Mouse (Mus musculus) myocyte (in vitro differentiated cells): Measurements from ENCODE around the gene Zbtb32. TPM values are rescaled to one million over a fixed set of nuclear protein-coding genes. Genes with fewer than 3 reads are reported as not detected.
A peak's percentile ranks its signal among the peaks of the same experiment; 100 is the strongest.

Source experiments
- H3K27me3 ChIP-seq: one replicate; pipeline ENCODE4 v1.6.1; 2011; ENCODE audit not compliant: control insufficient read depth, insufficient read depth, insufficient read length
- H3K36me3 ChIP-seq: one replicate; pipeline ENCODE4 v1.6.1; 2011; ENCODE audit not compliant: control insufficient read depth, insufficient read depth
- H3K4me2 ChIP-seq: one replicate; pipeline ENCODE4 v1.6.1; 2011; ENCODE audit warnings: low read depth, control low read depth
- H3K4me3 ChIP-seq: one replicate; pipeline ENCODE4 v1.5.1; 2011; ENCODE audit warnings: mild to moderate bottlenecking, control low read depth, moderate library complexity
- H3K79me2 ChIP-seq: one replicate; pipeline ENCODE4 v1.6.1; 2011; ENCODE audit not compliant: control insufficient read depth, insufficient read depth
- H3ac ChIP-seq: one replicate; pipeline ENCODE4 v1.6.1; 2011; ENCODE audit not compliant: control insufficient read depth, insufficient read length
- CEBPB ChIP-seq: IDR thresholded peaks from 2 replicates; pipeline ENCODE4 v1.6.1; 2011; ENCODE audit warnings: mild to moderate bottlenecking, moderate library complexity; ENCODE audit not compliant: poor library complexity, insufficient read depth, severe bottlenecking
- E2F4 ChIP-seq: IDR thresholded peaks from one replicate; pipeline ENCODE4 v1.6.1; 2011; ENCODE audit warnings: mild to moderate bottlenecking, control low read depth, moderate library complexity; ENCODE audit not compliant: insufficient read depth
- MAX ChIP-seq: IDR thresholded peaks from one replicate; pipeline ENCODE4 v1.6.1; 2011; ENCODE audit warnings: low read depth, mild to moderate bottlenecking, control low read depth
- MYOD1 ChIP-seq, 3 experiments: IDR thresholded peaks; one replicate each; pipeline ENCODE4 v1.6.1; 2011; ENCODE audit warnings: control low read depth in 2 of 3, low read depth in 2 of 3, mild to moderate bottlenecking in 2 of 3, moderate library complexity in 1 of 3; ENCODE audit not compliant: insufficient read length in 2 of 3, control insufficient read depth in 1 of 3
- MYOG ChIP-seq, 3 experiments: IDR thresholded peaks; one replicate each; pipeline ENCODE4 v1.6.1; 2011; ENCODE audit warnings: control low read depth in 2 of 3, low read depth in 2 of 3, mild to moderate bottlenecking in 2 of 3; ENCODE audit not compliant: insufficient read length in 2 of 3, control insufficient read depth in 1 of 3, insufficient read depth in 1 of 3
- POLR2A ChIP-seq: IDR thresholded peaks from one replicate; pipeline ENCODE4 v1.6.1; 2011; ENCODE audit warnings: low read depth, mild to moderate bottlenecking, control low read depth, moderate library complexity; ENCODE audit not compliant: insufficient read length
- POLR2AphosphoS2 ChIP-seq: IDR thresholded peaks from one replicate; pipeline ENCODE4 v1.6.1; 2011; ENCODE audit warnings: low read depth, control low read depth; ENCODE audit not compliant: insufficient read length
- REST ChIP-seq: IDR thresholded peaks from one replicate; pipeline ENCODE4 v1.6.1; 2011; ENCODE audit warnings: mild to moderate bottlenecking, control low read depth, moderate library complexity; ENCODE audit not compliant: insufficient read depth, insufficient read length
- SRF ChIP-seq: IDR thresholded peaks from one replicate; pipeline ENCODE4 v1.6.1; 2011; ENCODE audit warnings: low read depth; ENCODE audit not compliant: control insufficient read depth, insufficient read length
- TCF12 ChIP-seq: IDR thresholded peaks from one replicate; pipeline ENCODE4 v1.6.1; 2011; ENCODE audit warnings: mild to moderate bottlenecking, control low read depth; ENCODE audit not compliant: poor library complexity, insufficient read depth, severe bottlenecking
- TCF3 ChIP-seq: IDR thresholded peaks from one replicate; pipeline ENCODE4 v1.6.1; 2011; ENCODE audit warnings: low read depth, control low read depth; ENCODE audit not compliant: insufficient read length
- USF1 ChIP-seq: IDR thresholded peaks from one replicate; pipeline ENCODE4 v1.6.1; 2011; ENCODE audit warnings: low read depth, mild to moderate bottlenecking, control low read depth, moderate library complexity
- polyA plus RNA-seq: library from polyadenylated mRNA; unstranded; fragments of >200 nt; fragmentation: generic; extraction: Trizol; gene quantifications from one replicate; pipeline ENCODE4 v1.2.1, GENCODE M21; 2012; ENCODE audit warnings: missing spikeins

The Zbtb32 gene
- polyA plus RNA-seq, 1 experiment = 0.11 TPM

DNA sequence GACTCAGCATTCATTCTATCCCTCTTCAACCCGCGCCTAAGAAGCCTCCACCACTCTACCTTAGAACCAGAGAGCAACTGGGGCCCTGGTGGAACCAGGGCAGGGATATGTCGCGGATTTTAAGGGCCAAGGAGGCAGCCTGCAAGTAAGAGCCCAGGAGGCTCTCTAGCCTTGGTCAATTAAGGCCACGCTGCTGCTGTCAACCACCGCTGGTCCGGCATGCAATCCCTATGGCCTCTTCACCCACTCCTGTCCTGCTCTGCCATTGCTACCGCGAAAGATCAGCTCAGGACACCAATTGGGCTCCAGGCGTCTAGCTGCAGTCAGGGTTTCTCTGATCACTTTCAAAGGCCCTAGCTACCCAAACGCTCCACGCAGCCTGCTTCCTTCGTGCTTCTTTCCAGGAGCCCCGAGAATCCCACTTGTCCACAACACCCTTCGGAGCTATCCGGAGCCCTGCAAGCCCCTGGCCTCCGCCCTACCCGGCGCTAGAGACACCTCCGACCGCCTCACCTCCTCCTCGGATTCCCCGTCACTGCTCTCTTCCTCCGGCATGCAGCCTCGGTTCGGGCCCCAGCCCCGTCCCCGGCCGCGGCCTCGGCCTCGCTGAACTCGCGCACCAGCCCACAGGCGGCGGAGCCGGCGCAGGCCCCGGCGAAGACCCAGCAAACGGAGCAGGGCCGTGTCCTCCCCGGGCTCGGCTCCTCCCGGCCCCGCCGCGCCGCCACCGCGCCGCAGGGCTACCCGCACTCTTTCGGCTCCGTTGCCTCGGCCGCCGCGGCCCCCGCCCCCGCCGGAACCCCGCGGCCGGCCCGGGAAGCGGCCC, 10.7 kb downstream of the Zbtb32 start:
- peaks cover 26% of the 10 kb centered on the region for H3K79me2 ChIP-seq
- no peaks in the 10 kb centered on the region for H3K36me3 ChIP-seq
- H3K4me2 ChIP-seq = peak overlapping the region; percentile 87
- no peak for TF ChIP-seq USF1
- no peak for TF ChIP-seq MAX
- no peak for TF ChIP-seq POLR2AphosphoS2
- TF ChIP-seq E2F4 = no peak
- no peak for TF ChIP-seq POLR2A
- TF ChIP-seq MYOG (IDR thresholded peaks at IDR 0.05; ENCODE audit: control insufficient read depth in 1 of 3, insufficient read depth in 1 of 3, insufficient read length in 2 of 3, low read depth in 2 of 3) = no peak
- no peak for TF ChIP-seq TCF3
- no peak for TF ChIP-seq CEBPB
- TF ChIP-seq REST = no peak
- no peak for TF ChIP-seq MYOD1 (IDR thresholded peaks at IDR 0.05; ENCODE audit: control insufficient read depth in 1 of 3, insufficient read length in 2 of 3, low read depth in 2 of 3)
- no peak for TF ChIP-seq TCF12
- TF ChIP-seq SRF = no peak
- H3K27me3 ChIP-seq = no peaks in the 10 kb centered on the region
- peak overlapping the region; percentile 98 for H3ac ChIP-seq
- H3K4me3 ChIP-seq = peak overlapping the region; percentile 91

DNA sequence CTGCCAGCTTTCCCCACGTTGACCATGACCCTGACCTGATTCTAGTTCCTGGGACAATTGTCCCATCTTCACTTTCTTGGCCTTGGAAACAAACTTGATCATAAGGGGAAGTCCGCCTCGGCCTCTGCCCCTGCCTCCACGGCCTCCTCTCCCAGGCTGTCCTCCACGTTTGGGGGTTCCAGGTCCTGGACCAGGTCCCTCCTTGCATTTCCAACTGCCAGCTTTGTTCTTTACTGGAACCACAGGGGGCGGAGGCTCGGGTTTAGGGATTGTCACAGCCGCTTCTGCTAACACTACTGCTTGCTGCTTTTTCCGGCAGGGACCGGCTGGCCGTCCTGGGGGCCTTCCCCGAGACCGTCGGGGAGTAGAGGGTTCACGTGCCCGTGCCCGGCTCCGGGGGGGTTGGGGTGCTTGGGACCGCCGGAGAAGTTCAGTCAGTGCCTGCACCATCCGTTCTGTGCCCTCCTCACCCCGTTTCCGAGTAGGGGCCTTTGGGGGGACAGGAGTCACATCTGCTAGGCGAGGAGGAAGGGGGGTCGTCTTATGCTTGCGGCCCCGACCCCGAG, 12.2 kb downstream of the Zbtb32 start:
- no peak overlapping the region for H3ac ChIP-seq
- H3K36me3 ChIP-seq = peaks cover 9% of the 10 kb centered on the region
- peak overlapping the region; percentile 87 for H3K4me2 ChIP-seq
- peak overlapping the region; percentile 91 for H3K4me3 ChIP-seq
- no peaks in the 10 kb centered on the region for H3K27me3 ChIP-seq
- TF ChIP-seq E2F4 = no peak
- no peak for TF ChIP-seq USF1
- no peak for TF ChIP-seq REST
- TF ChIP-seq CEBPB = no peak
- TF ChIP-seq SRF = no peak
- no peak for TF ChIP-seq POLR2AphosphoS2
- peaks cover 26% of the 10 kb centered on the region for H3K79me2 ChIP-seq

DNA sequence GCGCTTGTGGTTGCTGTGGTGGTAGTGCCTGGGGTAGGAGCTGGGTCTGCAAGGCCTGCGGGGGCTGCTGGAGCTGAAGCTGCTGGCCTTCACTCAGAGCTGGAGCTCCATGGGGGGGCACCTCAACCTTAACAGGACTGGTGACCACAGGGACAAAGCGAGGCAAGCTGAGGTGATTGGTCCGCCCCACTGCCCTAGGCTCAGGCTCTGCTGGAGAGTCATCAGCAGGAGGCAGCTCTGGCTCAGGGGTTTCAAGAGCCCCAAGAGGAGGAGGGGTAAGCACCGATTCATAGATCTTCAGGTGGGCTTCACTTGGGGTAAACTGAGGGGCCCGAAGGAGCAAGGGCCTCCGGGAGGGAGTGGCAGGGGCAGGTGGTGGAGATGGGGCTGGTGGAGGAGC, 13.5 kb downstream of the Zbtb32 start:
- Histone ChIP-seq H3K36me3 (peaks cover 15% of the 10 kb centered on the region), H3K27me3 (no peaks in the 10 kb centered on the region), H3K79me2 (peaks cover 26% of the 10 kb centered on the region), H3K4me2 (no peak overlapping the region), H3ac (no peak overlapping the region), H3K4me3 (no peak overlapping the region)
- TF ChIP-seq POLR2AphosphoS2 (peak; percentile 11), MYOD1 (IDR thresholded peaks at IDR 0.05; ENCODE audit: control insufficient read depth in 1 of 3, insufficient read length in 2 of 3, low read depth in 2 of 3) (no peak)

DNA sequence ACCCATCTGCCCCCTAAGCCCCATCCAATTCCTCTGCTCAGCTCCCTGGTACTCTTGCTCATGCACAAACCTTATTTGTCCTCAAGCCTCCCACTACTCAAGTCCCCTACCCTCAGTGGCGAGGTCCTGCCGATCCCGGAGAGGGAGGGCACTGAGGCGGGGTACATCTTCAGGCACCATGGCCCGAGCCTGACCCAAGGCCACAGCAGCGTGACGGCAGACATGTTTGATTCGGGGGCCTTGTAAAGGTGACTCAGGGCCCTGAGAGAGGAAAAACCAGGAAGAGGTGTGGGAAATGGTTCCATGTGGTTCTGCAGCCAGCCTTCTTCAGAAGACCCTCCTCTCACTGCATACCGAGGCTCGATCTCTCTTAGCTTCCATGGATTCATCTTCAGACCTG, 14.4 kb downstream of the Zbtb32 start:
- TF ChIP-seq CEBPB (no peak), MAX (no peak), POLR2A (no peak), SRF (no peak), POLR2AphosphoS2 (no peak), USF1 (no peak), MYOD1 (IDR thresholded peaks at IDR 0.05; ENCODE audit: control insufficient read depth in 1 of 3, insufficient read length in 2 of 3, low read depth in 2 of 3) (no peak), E2F4 (no peak), MYOG (IDR thresholded peaks at IDR 0.05; ENCODE audit: control insufficient read depth in 1 of 3, insufficient read depth in 1 of 3, insufficient read length in 2 of 3, low read depth in 2 of 3) (no peak), TCF3 (no peak), REST (no peak), TCF12 (no peak)
- H3K4me3 ChIP-seq = no peak overlapping the region
- H3K4me2 ChIP-seq = no peak overlapping the region
- peaks cover 26% of the 10 kb centered on the region for H3K79me2 ChIP-seq
- H3K27me3 ChIP-seq = no peaks in the 10 kb centered on the region
- H3ac ChIP-seq = no peak overlapping the region
- peaks cover 20% of the 10 kb centered on the region for H3K36me3 ChIP-seq

DNA sequence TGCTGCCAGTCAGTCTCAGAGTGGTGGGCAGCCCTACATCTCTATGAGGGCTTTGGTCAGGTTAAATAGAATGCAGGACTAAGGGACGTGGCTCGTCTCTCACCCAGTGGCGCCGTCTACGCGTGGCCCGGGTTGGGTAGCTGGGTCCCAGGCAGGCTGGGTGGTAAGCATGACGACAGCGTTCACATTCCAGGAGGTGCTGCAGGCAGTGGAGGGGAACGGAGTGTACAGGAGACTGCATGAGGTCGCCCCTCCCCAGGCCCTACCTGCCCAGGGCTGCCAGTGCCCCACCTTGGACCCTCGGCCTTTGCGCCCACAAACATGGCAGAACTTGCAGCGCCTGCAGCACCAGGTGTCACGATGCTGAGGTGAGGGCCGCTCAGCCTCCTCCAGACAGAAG, 17.2 kb downstream of the Zbtb32 start:
- H3ac ChIP-seq = no peak overlapping the region
- H3K79me2 ChIP-seq = peaks cover 9% of the 10 kb centered on the region
- TF ChIP-seq MYOG (IDR thresholded peaks at IDR 0.05; ENCODE audit: control insufficient read depth in 1 of 3, insufficient read depth in 1 of 3, insufficient read length in 2 of 3, low read depth in 2 of 3) (no peak), POLR2A (no peak), REST (no peak), E2F4 (no peak), MYOD1 (IDR thresholded peaks at IDR 0.05; ENCODE audit: control insufficient read depth in 1 of 3, insufficient read length in 2 of 3, low read depth in 2 of 3) (no peak), TCF12 (no peak), USF1 (no peak), CEBPB (no peak), SRF (no peak), MAX (no peak)
- H3K36me3 ChIP-seq = peaks cover 41% of the 10 kb centered on the region
- H3K4me2 ChIP-seq = no peak overlapping the region
- no peak overlapping the region for H3K4me3 ChIP-seq
- no peaks in the 10 kb centered on the region for H3K27me3 ChIP-seq
